Mouse (Mus musculus) adrenal gland, adult (tissue): ENCODE results near the gene Atp8b4.
"Not testable (repeated sequence)": the region's sequence is repeated elsewhere in the genome, so short reads cannot be mapped to it uniquely, and the experiment has no call there.

Source experiments
- DNase-seq, 2 experiments: peaks; one replicate each; pipeline ENCODE4 v3.0.0; 2022 to 2023; ENCODE audit warnings: low spot score in 1 of 2; ENCODE audit not compliant: inconsistent age in 2 of 2

The Atp8b4 gene

DNA sequence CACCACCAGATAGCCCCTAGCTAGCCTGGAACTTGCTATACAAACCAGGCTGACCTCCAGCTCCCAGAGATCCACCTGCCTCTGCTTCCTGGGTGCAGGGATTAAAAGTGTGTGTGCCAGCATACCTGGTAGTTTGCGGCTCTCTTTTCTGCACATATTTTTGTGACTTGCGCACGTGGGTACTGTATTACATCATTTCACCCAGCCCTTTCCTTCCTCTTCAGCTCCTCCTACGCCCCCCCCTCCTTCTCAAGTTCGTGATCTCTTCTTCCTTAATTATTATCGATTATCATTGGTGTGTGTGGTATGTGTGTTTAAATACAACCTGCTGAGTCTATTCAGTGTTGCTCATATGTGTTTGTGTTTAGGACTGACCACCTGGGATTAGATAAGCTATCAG lies at the start of gene Atp8b4:
TSS of gene Atp8b4 (minus strand) at position 154 of the 400 bp plus-strand sequence.
- no peak for DNase-seq

DNA sequence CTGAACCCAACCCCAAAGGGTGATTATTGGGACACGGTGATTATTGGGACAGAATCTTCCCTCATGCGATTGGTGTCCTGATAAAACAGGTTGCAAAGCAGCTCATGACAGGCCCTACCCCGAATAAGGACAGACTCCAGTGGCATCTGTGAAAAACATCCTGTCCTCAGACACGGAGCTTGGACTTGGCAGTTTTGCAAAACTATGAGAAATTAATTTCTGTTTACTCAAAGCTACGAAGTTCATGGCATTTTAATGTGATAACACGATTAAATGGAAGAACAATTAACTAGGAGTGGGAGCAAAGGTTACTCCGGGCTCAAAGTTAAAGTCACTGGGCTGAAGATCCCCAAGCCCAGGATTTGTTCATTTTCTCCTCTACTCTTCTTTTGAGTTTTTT lies 49.2 kb upstream of the Atp8b4 start:
- DNase-seq, result no peak

DNA sequence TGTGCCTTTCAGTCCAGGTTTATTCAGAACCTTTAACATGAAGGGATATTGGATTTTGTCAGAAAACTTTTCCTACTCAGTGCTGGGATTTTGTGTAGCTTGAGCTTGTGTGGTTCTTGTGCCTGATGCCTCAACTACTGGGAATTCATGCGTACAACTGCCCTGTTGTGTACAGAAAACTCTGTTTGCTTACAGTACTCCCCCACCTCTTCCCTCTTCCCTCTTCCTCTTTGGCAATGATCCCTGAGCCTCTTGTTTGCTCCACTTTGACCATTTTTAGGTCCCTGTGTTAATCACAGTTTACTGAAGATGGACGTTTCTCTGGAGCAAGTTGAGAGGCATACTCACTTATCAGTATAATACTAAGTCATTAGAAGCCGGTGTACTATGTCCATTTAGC lies 45.9 kb upstream of the Atp8b4 start:
- DNase-seq, result no peak

DNA sequence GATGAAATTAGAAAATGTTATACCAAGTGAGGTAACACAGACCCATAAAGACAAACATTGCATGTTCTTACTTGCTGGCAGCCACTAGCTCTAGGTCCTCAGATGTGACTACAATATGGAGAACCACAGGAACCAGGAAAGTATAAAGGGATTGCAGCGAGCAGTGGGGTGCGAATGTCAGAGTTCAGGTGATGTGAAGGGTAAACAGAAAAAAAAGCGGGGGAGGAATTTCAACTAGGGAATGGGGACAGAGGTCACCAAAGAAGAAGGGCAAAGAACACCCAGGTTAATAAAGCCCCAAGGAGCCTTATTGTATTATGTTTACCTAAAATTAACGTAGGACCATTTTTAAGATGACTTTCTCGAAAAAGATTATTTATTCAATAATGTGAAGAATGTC lies 44.8 kb upstream of the Atp8b4 start:
- no peak for DNase-seq

DNA sequence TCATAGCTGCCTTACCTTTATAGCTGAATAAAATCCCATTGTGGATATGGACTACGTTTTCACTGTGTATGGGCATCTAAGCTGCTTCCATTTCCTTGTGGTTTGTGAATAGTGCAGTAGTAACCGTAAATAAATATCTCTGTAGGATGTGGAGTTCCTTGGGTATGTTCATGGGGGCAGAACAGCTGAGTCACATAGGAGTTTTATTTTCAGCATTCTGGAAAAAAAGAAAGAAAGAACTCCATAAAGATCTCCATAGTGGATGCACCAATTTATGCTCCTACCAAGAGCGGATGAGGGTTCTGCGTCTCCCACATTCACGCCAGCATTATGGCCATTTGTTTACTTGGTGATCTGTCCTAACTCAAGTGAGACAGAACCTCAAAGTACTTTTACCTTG lies 41.7 kb upstream of the Atp8b4 start:
- DNase-seq, result no peak

DNA sequence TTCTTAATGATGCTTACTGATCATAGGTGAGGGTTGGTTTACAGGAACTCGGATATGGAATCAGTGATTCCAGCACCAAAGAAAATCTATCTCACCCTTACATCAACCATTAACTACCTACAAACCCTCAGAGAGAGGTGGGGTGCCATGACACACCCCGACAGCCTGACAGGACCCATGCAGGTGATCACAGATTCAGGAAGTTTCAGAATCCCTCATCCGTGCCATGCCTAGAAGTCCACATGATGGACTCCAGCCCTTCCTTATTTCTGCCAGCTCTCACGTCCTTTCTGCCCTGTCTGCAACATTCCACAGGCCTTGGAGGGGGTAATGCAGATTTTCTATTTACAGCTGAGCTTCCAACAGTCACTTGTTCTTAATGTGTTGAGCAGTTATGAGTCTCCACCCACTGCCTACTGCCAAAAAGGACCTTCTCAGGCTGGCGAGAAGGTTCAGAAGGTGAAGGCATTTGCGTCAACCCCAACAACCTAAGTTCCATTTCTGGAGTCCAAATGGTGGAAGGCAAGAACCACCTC lies 40.0 kb upstream of the Atp8b4 start:
- DNase-seq, result no peak

DNA sequence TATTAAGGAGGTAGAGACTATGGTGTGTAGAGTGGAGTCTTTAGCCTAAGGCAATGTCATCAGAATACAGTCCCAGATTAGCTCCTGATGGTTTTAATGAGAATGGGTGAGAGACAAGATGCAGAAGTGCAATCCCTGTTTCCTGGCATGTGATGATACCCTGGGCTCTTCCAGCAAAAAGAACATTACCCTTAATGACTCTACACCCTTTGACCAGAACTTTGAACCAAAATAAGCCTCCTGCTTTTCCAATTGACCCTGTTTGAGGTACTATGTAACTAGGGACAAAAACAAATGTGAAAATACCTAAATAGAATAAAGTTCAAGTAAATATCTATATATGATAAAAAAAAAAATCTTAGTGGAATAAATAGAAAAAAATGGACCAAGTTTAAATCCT lies 37.2 kb upstream of the Atp8b4 start:
- no peak for DNase-seq

DNA sequence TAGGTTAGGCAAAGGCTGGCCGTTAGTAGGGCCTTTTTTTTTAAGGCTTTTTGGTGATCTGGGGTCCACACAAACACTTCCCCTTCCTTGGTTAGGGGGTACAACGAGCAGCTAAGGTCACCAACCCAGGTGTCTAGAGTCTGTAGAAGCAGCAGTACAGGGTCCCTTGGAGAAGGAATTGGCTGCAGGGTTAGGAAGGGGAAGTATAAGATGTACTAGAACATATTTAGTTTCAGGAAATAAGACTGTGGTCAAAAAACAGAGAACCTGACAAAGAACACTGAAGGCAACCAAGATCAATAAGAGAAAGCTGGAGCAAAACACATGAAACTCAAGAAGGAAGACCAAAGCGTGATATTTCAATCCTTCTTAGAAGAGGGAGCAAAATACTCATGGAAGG lies 30.1 kb upstream of the Atp8b4 start:
- DNase-seq, result no peak

DNA sequence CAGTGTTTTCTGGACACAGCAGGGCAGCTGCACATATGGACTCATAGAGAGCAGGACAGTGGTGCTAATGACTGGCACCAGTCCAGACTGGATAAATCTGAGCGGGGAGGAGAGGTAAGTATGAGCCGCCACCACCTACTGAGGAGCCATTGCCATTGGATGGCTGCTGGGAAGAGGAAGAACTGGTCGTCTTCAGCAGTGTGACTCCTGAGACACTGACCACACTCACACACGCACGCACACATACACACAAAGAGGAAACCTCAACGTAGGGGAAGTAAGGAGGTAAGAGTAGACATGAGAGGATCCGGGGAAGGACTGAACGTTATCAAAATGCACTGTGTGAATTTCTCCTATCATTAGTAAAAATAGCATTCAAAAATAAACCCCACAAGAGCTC lies 27.0 kb upstream of the Atp8b4 start:
- DNase-seq, result no peak

DNA sequence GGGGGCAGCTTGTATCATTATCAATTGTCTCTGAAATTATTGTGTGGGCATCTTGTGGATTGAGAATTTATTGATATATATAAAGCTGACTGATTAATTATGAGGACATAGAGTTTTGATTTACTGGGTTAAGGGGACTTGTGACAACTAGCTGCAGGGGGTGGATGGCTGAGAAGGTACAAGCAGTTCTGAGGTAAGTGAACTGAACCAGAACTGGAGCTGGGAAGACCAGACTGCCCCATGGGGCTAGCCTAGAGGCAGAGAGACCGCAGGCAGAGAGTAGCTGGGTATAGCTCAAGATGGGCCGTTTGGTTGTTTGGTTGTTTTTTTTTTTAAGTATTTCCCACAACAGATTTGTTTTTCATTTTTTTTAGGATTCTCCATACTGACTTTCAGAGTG lies 23.8 kb upstream of the Atp8b4 start:
- no peak for DNase-seq

DNA sequence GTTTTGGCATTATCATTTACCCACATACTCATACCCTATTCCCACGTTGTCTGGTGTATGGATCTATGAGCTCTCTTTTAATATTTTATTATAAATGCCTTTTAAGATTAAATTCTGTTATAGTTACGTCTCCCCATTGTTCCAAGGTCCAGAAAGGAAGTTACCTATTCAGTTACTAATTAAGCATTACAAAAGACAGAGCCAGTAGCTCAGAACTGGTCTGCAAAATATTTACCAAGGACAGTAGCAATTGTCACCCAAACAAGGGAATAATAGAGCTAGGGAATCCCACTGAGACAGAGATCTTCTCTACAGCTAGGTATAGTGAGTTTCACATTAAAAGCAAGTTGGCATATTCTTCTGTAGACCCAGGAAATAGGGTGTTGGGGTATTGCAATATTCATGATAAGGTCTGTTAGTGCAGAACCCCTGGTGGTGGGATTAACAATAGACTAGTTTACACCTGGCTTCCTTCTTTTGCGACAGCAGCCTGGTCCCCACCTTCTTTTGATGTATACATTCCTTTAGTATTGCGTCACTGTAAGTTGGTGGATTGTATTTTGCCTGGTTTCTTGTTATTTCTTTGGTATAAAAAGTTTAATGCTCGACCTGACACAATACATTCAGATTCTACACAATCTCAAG lies 22.7 kb upstream of the Atp8b4 start:
- not testable (repeated sequence) for DNase-seq

DNA sequence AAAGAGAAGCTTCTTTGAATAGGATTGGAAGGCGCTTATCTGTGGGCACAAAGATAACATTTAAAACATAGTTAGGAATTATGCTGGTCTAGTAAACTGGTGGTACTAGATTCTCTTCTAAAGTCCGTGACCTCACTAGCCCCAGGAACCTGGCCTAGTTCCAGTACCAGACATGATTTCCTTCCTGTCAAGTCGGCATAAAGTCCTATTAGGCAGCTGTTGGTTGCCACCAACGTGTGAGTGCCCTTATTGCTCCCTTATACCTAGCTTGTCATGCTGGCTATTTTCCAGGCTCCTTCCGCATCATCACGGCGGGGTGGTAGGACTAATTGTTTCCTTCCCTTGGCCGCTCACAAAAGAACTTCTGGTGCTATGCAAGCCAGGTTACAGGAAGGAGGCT lies 21.6 kb upstream of the Atp8b4 start:
- no peak for DNase-seq

DNA sequence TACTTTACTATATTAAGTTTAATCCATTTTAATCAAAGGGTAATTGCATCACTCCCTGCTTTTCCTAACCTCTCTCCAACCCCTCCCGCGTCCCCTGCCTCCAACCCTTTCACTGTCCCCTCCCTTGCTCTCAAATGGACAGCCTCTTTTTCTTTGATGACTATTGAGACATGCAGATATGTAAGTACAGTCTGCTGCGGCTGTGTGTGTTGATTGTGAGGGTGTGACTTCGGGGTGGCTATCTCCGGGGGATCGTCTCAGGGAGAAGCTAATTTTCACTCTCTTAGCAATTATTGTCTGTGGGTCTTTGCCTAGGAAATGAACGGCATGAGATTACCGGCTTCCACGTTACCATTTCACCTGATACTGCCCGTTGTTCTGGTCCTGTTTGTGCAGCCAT lies 21.0 kb upstream of the Atp8b4 start:
- no peak for DNase-seq

DNA sequence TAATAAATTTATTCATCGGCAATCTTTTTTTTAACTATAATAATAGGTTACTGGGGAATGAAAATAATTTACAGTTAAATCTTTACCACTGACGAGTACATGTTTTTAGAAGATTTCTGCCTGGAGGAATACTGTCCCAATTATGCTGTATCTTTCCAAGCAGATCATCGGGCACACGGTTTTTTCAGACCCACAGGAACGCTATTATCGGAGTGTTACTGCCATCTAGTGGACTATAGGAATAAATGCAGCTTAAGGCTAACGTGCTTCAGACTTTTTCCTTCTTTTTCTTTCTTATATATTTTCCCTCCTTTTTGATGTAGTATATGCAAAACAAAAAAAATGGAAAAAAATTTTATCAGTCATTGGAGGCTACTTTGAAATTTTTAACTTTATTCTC lies 20.4 kb upstream of the Atp8b4 start:
- peak in 1 of 2 experiments; percentile 67 for DNase-seq

DNA sequence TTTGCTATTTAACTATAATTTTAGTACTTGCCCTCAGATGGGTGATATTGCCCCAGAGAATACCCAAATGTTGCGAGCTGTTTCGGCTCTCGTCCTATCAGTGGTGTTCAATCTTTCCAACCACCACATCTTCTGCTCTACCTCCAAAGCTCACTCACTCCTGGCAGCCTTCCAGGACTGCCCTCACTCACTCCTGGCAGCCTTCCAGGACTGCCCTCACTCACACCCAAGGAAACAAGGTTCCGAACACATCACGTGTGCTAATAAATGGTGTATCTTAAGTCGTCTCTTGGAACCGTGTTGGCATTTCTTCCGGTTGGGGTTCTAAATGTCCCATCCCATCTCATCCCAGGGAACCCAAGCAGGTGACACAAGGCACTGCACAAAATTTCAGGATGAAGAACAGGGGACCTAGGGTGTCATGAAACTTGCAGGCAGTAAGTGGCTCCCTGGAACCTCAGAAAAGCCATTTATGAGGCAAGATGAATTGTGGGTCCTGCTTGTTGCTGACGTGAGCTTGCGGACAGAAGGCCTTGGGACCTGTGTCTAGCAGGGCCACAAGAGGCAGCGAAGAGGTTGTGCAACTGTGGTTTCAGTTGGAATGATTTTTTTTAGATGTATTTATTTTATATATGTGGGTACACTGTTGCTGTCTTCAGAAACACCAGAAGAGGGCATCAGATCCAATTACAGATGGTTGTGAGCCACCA lies 19.6 kb upstream of the Atp8b4 start:
- peak; percentile 38 to 78 for DNase-seq

DNA sequence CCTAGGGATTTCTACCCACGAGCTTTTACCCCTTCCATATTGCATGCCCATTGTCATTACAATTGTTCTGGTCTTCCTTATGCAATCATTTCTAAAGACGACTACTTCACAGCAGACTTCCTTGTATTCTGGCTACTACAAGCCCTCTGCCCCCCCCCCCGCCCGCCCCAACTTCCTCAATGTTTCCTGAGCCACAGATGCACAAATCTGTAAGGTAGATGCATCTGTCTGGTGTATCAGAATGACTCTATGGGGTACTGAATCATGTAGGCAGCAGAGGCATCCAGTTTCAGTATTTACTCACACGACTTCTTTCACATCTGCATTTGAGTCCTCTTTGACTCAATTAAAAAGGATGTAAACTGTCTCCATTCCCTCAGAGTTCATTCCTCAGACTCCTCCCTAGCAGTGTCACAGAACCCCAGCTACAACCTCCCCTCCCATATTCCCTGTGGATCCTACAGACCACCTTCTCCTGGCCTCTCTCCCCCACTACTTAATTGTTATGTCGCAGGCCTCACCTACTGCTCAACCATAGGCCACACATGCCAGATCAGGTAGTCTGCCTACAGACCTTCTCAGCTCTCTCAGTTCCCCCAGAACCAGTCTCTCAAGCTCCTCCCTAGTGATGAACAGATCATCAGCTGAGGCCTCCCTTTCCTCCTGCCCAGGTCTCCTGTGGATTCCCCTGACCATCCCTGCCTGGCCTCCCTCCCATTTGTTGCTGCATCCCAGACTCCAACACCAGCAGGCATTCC lies 14.8 kb upstream of the Atp8b4 start:
- DNase-seq, result no peak

DNA sequence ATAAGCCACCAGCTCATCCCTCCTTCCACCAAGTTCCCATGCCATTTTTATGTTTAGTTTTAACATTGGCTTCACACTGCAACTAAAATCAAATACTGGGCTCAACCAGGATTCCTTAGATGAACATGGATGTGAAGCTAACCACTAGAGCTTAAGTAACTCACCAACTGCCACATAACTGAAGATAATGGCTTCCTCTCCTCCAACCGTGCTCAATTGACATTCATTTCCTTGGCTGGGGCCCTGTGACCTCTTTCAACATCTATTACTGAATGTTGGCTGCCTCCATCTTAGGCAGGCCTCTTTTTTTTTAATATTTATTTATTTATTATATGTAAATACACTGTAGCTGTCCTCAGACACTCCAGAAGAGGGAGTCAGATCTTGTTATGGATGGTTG lies 7.8 kb upstream of the Atp8b4 start:
- DNase-seq, result no peak

DNA sequence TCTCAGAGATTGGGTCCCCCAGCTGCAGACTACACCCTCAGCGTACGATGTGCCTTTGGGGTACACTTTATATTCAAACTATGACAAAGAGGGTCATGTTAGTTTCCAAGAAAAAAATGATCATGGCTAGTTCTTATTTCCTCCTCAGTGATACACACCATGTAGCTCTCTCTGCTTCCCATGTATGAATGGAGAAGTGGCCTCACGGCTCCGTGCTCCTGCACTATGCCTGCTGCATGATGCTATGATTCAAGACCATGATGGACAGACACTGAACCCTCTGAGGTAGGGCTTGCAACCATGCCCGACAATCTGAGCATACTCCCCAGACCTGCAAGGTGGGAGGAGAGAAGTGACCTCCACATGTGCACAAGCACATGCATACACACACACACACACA lies 7.0 kb upstream of the Atp8b4 start:
- no peak for DNase-seq

DNA sequence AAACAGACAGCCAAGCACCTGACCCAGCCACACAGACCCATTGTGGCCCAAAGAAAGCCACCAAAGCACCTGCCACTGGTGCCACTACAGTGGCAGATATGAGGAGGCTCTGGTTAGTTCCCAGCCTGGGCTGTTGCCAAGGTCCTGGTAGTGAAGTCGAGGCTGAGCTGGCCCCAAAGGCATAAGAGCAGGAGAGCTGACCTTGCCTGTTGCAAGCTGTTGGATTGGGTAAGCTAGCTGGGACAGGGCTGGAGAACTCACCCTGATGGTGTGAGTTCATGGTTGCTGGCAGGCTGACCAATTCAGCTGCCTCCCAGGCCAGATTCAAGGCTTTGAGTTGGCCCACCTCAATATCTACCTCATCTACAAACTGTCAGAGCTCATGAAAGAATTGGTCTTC lies 4.7 kb upstream of the Atp8b4 start:
- peak in 1 of 2 experiments; percentile 87 for DNase-seq

DNA sequence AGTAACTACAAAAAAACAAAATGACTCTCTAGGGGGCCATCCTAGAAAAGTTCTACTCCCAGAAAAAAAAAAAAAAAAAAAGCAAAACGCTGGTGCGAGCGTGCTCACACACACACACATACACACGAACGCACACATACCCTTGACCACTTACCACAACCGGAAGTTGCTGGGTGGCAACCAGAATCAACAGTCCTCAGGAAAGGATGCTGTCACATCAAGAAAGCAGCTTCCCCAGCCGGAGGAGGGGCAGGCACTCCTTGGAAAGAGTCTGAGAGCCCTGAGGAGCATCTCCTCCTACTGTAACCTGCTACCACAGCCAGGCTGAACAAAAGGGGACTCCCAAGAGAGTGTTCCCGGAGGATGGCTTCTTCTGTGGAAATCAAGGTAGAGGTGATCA lies 744 bp downstream of the Atp8b4 start:
- no peak for DNase-seq

DNA sequence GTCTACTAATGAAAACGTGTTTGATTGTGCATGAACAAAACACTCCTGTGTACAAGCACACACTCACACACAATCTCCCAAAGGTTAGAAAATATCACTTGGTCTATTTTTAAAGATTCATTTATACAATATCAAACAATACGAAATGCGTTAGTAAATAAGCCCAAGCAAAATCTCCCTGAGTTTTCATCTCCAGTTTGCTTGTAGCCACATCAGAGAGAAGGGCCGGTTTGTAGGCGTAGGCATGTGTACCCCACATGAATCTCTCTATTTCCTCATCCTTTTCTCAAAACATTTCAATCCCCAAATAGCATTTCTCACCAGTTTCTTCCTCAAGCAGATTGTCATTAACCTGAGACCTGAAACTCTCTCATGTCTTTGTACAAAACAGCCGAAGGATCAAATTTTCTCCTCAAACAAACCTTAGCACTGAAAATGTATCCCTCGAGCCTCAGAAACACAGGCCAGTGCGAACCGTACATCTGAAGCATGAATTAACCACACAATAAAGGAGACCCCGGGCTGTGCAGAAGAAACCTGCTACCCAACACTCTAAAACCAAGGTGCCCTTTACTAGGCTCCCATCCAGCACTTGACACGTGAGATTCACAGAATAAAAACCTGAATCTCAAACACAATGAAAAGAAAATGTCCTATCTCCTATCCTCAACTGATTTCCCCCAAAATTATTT lies 1.6 kb downstream of the Atp8b4 start:
- no peak for DNase-seq
